Mouse (Mus musculus): ENCODE results near the gene Clps. TPM values are rescaled to one million over a fixed set of nuclear protein-coding genes. Genes with fewer than 3 reads are reported as not detected.

The Clps gene
- polyA plus RNA-seq, 1 experiment from 2014 or later, result 0.35 TPM

GRCm38 (mm10) chr17:28523355-28524008 lies 37.1 kb downstream of the Clps start:
- Histone ChIP-seq H3K4me1 (replicated peaks; ENCODE audit: control insufficient read depth, insufficient read depth, low read length) (peaks cover 24% of the 10 kb centered on the region), H3K4me2 (ENCODE audit: low read depth, low read length) (peak overlapping the region; percentile 84), H3K27me3 (ENCODE audit: control insufficient read depth, insufficient read depth, low read depth, low read length) (no peaks in the 10 kb centered on the region; the same call in 1 of the 2 replicates), H3K9me3 (ENCODE audit: control insufficient read depth, low read length) (no peaks in the 10 kb centered on the region), H3K36me3 (ENCODE audit: control insufficient read depth, insufficient read depth, low read length) (no peaks in the 10 kb centered on the region), H3K27ac (ENCODE audit: low read length) (peak overlapping the region; percentile 89), H3K9ac (ENCODE audit: low read length) (peak overlapping the region; percentile 71), H3K4me3 (ENCODE audit: low read length) (peak overlapping the region; percentile 61)
- WGBS, result 10% methylated on average over 28 of the region's 28 CpGs
- ATAC-seq (ENCODE audit: low read depth), result no peak

GRCm38 (mm10) chr17:28522623-28523354 lies 37.8 kb downstream of the Clps start:
- peaks cover 27% of the 10 kb centered on the region for H3K4me1 ChIP-seq (replicated peaks; ENCODE audit: control insufficient read depth, insufficient read depth, low read length)

GRCm38 (mm10) chr17:28521920-28522319 lies 38.6 kb downstream of the Clps start:
- Histone ChIP-seq H3K27ac (ENCODE audit: low read length) (0 out of 2 replicates have a peak overlapping the region, but pooled peaks have one; percentile 89), H3K9ac (ENCODE audit: low read length) (peak overlapping the region; percentile 71), H3K4me1 (replicated peaks; ENCODE audit: control insufficient read depth, insufficient read depth, low read length) (peaks cover 27% of the 10 kb centered on the region), H3K9me3 (ENCODE audit: control insufficient read depth, low read length) (no peaks in the 10 kb centered on the region), H3K4me2 (ENCODE audit: low read depth, low read length) (peak overlapping the region; percentile 84), H3K27me3 (ENCODE audit: control insufficient read depth, insufficient read depth, low read depth, low read length) (no peaks in the 10 kb centered on the region; the same call in 1 of the 2 replicates), H3K4me3 (ENCODE audit: low read length) (peak overlapping the region; percentile 61), H3K36me3 (ENCODE audit: control insufficient read depth, insufficient read depth, low read length) (no peaks in the 10 kb centered on the region)
- 40% methylated on average over 6 of the region's 6 CpGs for WGBS
- no peak for ATAC-seq (ENCODE audit: low read depth)

More at GRCm38 (mm10) chr17:28522623-28523354, 37.8 kb downstream of the Clps start:
- peak overlapping the region; percentile 71 for H3K9ac ChIP-seq (ENCODE audit: low read length)
- H3K4me3 ChIP-seq (ENCODE audit: low read length), result peak overlapping the region; percentile 61
- no peaks in the 10 kb centered on the region for H3K9me3 ChIP-seq (ENCODE audit: control insufficient read depth, low read length)
- peak overlapping the region; percentile 89 for H3K27ac ChIP-seq (ENCODE audit: low read length)
- peak overlapping the region; percentile 84 for H3K4me2 ChIP-seq (ENCODE audit: low read depth, low read length)
- ATAC-seq (ENCODE audit: low read depth), result peak; percentile 85
- no peaks in the 10 kb centered on the region for H3K36me3 ChIP-seq (ENCODE audit: control insufficient read depth, insufficient read depth, low read length)
- H3K27me3 ChIP-seq (ENCODE audit: control insufficient read depth, insufficient read depth, low read depth, low read length), result no peaks in the 10 kb centered on the region; the same call in 1 of the 2 replicates
- whole genome bisulfite sequencing, result under 1% methylated on average over 58 of the region's 66 CpGs

- H3K36me3 ChIP-seq (ENCODE audit: control insufficient read depth, insufficient read depth, low read length), result no peaks in the 10 kb centered on the region
- H3K4me1 ChIP-seq (replicated peaks; ENCODE audit: control insufficient read depth, insufficient read depth, low read length), result peaks cover 32% of the 10 kb centered on the region
- no peak overlapping the region for H3K27ac ChIP-seq (ENCODE audit: low read length)
- H3K9ac ChIP-seq (ENCODE audit: low read length), result no peak overlapping the region
- no peak overlapping the region for H3K4me3 ChIP-seq (ENCODE audit: low read length)
- no peak for ATAC-seq (ENCODE audit: low read depth)
- whole genome bisulfite sequencing, result 56% methylated on average over 5 of the region's 5 CpGs
- H3K9me3 ChIP-seq (ENCODE audit: control insufficient read depth, low read length), result no peaks in the 10 kb centered on the region
- H3K4me2 ChIP-seq (ENCODE audit: low read depth, low read length), result no peak overlapping the region
- H3K27me3 ChIP-seq (ENCODE audit: control insufficient read depth, insufficient read depth, low read depth, low read length), result no peaks in the 10 kb centered on the region; the same call in 1 of the 2 replicates
These were observed 39.4 kb downstream of the Clps start for GRCm38 (mm10) chr17:28521071-28521726.

GRCm38 (mm10) chr17:28520561-28520960 lies 40.0 kb downstream of the Clps start:
- Histone ChIP-seq H3K27me3 (ENCODE audit: control insufficient read depth, insufficient read depth, low read depth, low read length) (no peaks in the 10 kb centered on the region; the same call in 1 of the 2 replicates), H3K4me1 (replicated peaks; ENCODE audit: control insufficient read depth, insufficient read depth, low read length) (peaks cover 39% of the 10 kb centered on the region), H3K4me2 (ENCODE audit: low read depth, low read length) (no peak overlapping the region), H3K9ac (ENCODE audit: low read length) (no peak overlapping the region), H3K27ac (ENCODE audit: low read length) (no peak overlapping the region), H3K9me3 (ENCODE audit: control insufficient read depth, low read length) (no peaks in the 10 kb centered on the region), H3K36me3 (ENCODE audit: control insufficient read depth, insufficient read depth, low read length) (no peaks in the 10 kb centered on the region), H3K4me3 (ENCODE audit: low read length) (no peak overlapping the region)
- WGBS, result 66% methylated on average over 4 of the region's 4 CpGs
- no peak for ATAC-seq (ENCODE audit: low read depth)

GRCm38 (mm10) chr17:28519827-28520226 lies 40.7 kb downstream of the Clps start:
- Histone ChIP-seq H3K27me3 (ENCODE audit: control insufficient read depth, insufficient read depth, low read depth, low read length) (no peaks in the 10 kb centered on the region; the same call in 1 of the 2 replicates), H3K36me3 (ENCODE audit: control insufficient read depth, insufficient read depth, low read length) (no peaks in the 10 kb centered on the region), H3K4me1 (replicated peaks; ENCODE audit: control insufficient read depth, insufficient read depth, low read length) (peaks cover 41% of the 10 kb centered on the region), H3K9me3 (ENCODE audit: control insufficient read depth, low read length) (no peaks in the 10 kb centered on the region), H3K27ac (ENCODE audit: low read length) (no peak overlapping the region), H3K4me3 (ENCODE audit: low read length) (no peak overlapping the region), H3K4me2 (ENCODE audit: low read depth, low read length) (no peak overlapping the region), H3K9ac (ENCODE audit: low read length) (no peak overlapping the region)
- no peak for ATAC-seq (ENCODE audit: low read depth)
- 88% methylated on average over 3 of the region's 3 CpGs for whole genome bisulfite sequencing

- Histone ChIP-seq H3K9ac (ENCODE audit: low read length) (peak overlapping the region; percentile 75), H3K27ac (ENCODE audit: low read length) (peak overlapping the region; percentile 99), H3K9me3 (ENCODE audit: control insufficient read depth, low read length) (no peaks in the 10 kb centered on the region), H3K4me3 (ENCODE audit: low read length) (peak overlapping the region; percentile 53), H3K4me2 (ENCODE audit: low read depth, low read length) (peak overlapping the region; percentile 92), H3K4me1 (replicated peaks; ENCODE audit: control insufficient read depth, insufficient read depth, low read length) (peaks cover 43% of the 10 kb centered on the region), H3K36me3 (ENCODE audit: control insufficient read depth, insufficient read depth, low read length) (no peaks in the 10 kb centered on the region), H3K27me3 (ENCODE audit: control insufficient read depth, insufficient read depth, low read depth, low read length) (no peaks in the 10 kb centered on the region; the same call in 1 of the 2 replicates)
- WGBS, result 18% methylated on average over 8 of the region's 8 CpGs
- ATAC-seq (ENCODE audit: low read depth), result no peak
These were observed 41.9 kb downstream of the Clps start for GRCm38 (mm10) chr17:28518615-28519071.

GRCm38 (mm10) chr17:28517956-28518614 lies 42.5 kb downstream of the Clps start:
- H3K9me3 ChIP-seq (ENCODE audit: control insufficient read depth, low read length), result no peaks in the 10 kb centered on the region
- ATAC-seq (ENCODE audit: low read depth), result peak; percentile 87

More at GRCm38 (mm10) chr17:28517956-28518614, 42.5 kb downstream of the Clps start:
- Histone ChIP-seq H3K9ac (ENCODE audit: low read length) (peak overlapping the region; percentile 75), H3K36me3 (ENCODE audit: control insufficient read depth, insufficient read depth, low read length) (no peaks in the 10 kb centered on the region), H3K27ac (ENCODE audit: low read length) (peak overlapping the region; percentile 99), H3K4me3 (ENCODE audit: low read length) (peak overlapping the region; percentile 53), H3K4me1 (replicated peaks; ENCODE audit: control insufficient read depth, insufficient read depth, low read length) (peaks cover 44% of the 10 kb centered on the region), H3K4me2 (ENCODE audit: low read depth, low read length) (peak overlapping the region; percentile 92), H3K27me3 (ENCODE audit: control insufficient read depth, insufficient read depth, low read depth, low read length) (no peaks in the 10 kb centered on the region; the same call in 1 of the 2 replicates)
- WGBS, result under 1% methylated on average over 37 of the region's 46 CpGs
